Mouse (Mus musculus) lung, adult 2 months (tissue): ENCODE measurements at regions not wholly inside any gene's neighbourhood (a gene's known extent, or its start where the extent isn't known, plus 50 kb on each side); places are given as distances from the start of the nearest gene placed in this dataset.

Source experiments
- CTCF ChIP-seq: fragments of 200-500 bp; IDR thresholded peaks from 2 replicates; pipeline ENCODE4 v1.5.1; 2011; ENCODE audit warnings: mild to moderate bottlenecking, low read length, control low read depth; ENCODE audit not compliant: insufficient read depth
- POLR2A ChIP-seq: fragments of 200-500 bp; IDR thresholded peaks from 2 replicates; pipeline ENCODE4 v1.6.1; 2011; ENCODE audit warnings: low read depth, mild to moderate bottlenecking, control low read depth, low read length, borderline replicate concordance; ENCODE audit errors: extremely low read depth

DNA sequence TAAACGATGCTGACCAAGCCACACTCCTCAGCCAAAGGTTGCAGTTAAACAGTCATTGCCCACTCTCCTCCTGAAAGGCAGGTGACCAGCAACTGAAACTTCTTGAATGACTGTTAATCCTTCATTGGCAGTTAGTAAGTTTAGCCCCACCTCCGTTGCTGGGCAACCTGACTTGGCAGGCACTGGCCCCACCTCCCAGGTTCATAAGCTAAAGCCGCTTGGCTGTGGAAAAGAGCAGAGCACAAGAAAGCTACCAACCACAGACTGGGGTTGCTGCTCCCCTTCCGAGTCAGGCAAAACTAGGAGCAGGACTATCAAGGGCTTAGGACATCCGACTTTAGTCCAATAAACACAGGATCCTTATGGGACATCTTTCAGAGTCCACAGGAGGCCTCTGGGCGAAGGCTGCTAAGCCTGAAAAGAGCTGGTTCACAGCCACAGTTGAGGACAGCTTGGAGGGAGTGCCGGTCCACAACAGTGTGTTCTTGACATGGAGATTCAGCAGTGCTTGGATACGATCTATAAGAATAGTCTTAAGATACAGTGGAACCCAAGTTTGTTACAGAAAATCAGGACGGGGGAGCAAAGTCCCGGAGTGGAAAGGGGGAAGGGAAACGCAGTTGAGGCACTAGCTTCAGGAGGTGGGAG, 67.7 kb upstream of the Kcnma1 start:
- TF ChIP-seq CTCF = no peak
- TF ChIP-seq POLR2A = no peak
